Mouse (Mus musculus) CH12.LX (cell line): ENCODE data around the gene Myo10. TPM values are rescaled to one million over a fixed set of nuclear protein-coding genes. Genes with fewer than 3 reads are reported as not detected.

Experiments
- DNase-seq: peaks from one replicate; pipeline ENCODE4 v3.0.0-alpha.2; 2013; ENCODE audit errors: extremely low read depth
- H3K27ac ChIP-seq: 2 replicates; pipeline ENCODE4 v1.5.1; 2012; ENCODE audit warnings: low read depth, mild to moderate bottlenecking, control low read depth, moderate library complexity; ENCODE audit not compliant: insufficient read depth
- H3K27me3 ChIP-seq: replicated peaks from 2 replicates; pipeline ENCODE3; 2012; ENCODE audit warnings: inconsistent platforms
- H3K36me3 ChIP-seq, 2 experiments: replicated peaks in 1 of 2; 2 replicates each; pipeline versions ENCODE3 to v1.6.1; 2012; ENCODE audit warnings: inconsistent platforms in 1 of 2, low read length in 1 of 2, mild to moderate bottlenecking in 1 of 2, mixed read lengths in 1 of 2, moderate library complexity in 1 of 2; ENCODE audit not compliant: control insufficient read depth in 1 of 2, insufficient read depth in 1 of 2
- H3K4me1 ChIP-seq, 2 experiments: 2 replicates each; pipeline ENCODE4 v1.6.1; 2012; ENCODE audit warnings: inconsistent platforms in 1 of 2, moderate library complexity in 1 of 2; ENCODE audit not compliant: insufficient read depth in 2 of 2, control insufficient read depth in 1 of 2
- H3K4me2 ChIP-seq: 2 replicates; pipeline ENCODE4 v1.6.1; 2012; ENCODE audit warnings: low read depth, mild to moderate bottlenecking, control low read depth; ENCODE audit not compliant: poor library complexity, insufficient read depth, severe bottlenecking
- H3K4me3 ChIP-seq, 3 experiments: fragments of 150-350 bp in 1 of 3; sonication (generic) in 1 of 3; replicated peaks in 1 of 3; 2 replicates each; pipeline versions ENCODE3 to v1.5.1; 2011 to 2012; ENCODE audit warnings: low read depth in 2 of 3, low read length in 2 of 3, mild to moderate bottlenecking in 2 of 3, moderate library complexity in 2 of 3, control low read depth in 1 of 3, improper control_type of control experiment in 1 of 3, inconsistent platforms in 1 of 3, mixed read lengths in 1 of 3; ENCODE audit not compliant: poor library complexity in 1 of 3
- H3K79me2 ChIP-seq: replicated peaks from 2 replicates; pipeline ENCODE4 v1.6.1; 2012; ENCODE audit warnings: mild to moderate bottlenecking, moderate library complexity; ENCODE audit not compliant: control insufficient read depth, poor library complexity, insufficient read depth, severe bottlenecking; ENCODE audit errors: extremely low read depth
- H3K9ac ChIP-seq: 2 replicates; pipeline ENCODE4 v1.6.1; 2012; ENCODE audit warnings: low read depth, mild to moderate bottlenecking, control low read depth, moderate library complexity; ENCODE audit not compliant: insufficient read depth
- H3K9me3 ChIP-seq: replicated peaks from 2 replicates; pipeline ENCODE3; 2012; ENCODE audit warnings: low read length, inconsistent platforms, mixed read lengths
- CHD1 ChIP-seq: IDR thresholded peaks from 2 replicates; pipeline ENCODE4 v1.6.1; 2012; ENCODE audit warnings: low read depth, low read length, improper control_type of control experiment, inconsistent platforms
- CTCF ChIP-seq, 2 experiments: IDR thresholded peaks in 1 of 2; conservative IDR thresholded peaks in 1 of 2; 2 replicates each; pipeline ENCODE4 v1.5.1; 2011 to 2012; ENCODE audit warnings: low read depth in 2 of 2, low read length in 2 of 2, improper control_type of control experiment in 1 of 2, inconsistent platforms in 1 of 2, mild to moderate bottlenecking in 1 of 2, moderate library complexity in 1 of 2
- E2F4 ChIP-seq: IDR thresholded peaks from 2 replicates; pipeline ENCODE4 v1.6.1; 2011; ENCODE audit warnings: low read depth, low read length, improper control_type of control experiment; ENCODE audit not compliant: insufficient replicate concordance
- ETS1 ChIP-seq: conservative IDR thresholded peaks from 2 replicates; pipeline ENCODE4 v1.6.1; 2012; ENCODE audit warnings: low read depth, mild to moderate bottlenecking, inconsistent platforms, low read length, improper control_type of control experiment, moderate library complexity
- IRF4 ChIP-seq: IDR thresholded peaks from 2 replicates; pipeline ENCODE4 v1.6.1; 2014; ENCODE audit warnings: low read depth, mild to moderate bottlenecking, inconsistent platforms, low read length, improper control_type of control experiment
- MAFK ChIP-seq: IDR thresholded peaks from 2 replicates; pipeline ENCODE4 v1.6.1; 2011; ENCODE audit warnings: low read length, improper control_type of control experiment; ENCODE audit not compliant: insufficient replicate concordance
- MEF2A ChIP-seq: IDR thresholded peaks from 2 replicates; pipeline ENCODE4 v1.6.1; 2014; ENCODE audit warnings: low read depth, mild to moderate bottlenecking, inconsistent platforms, low read length, improper control_type of control experiment, borderline replicate concordance
- NRF1 ChIP-seq: IDR thresholded peaks from 2 replicates; pipeline ENCODE4 v1.6.1; 2014; ENCODE audit warnings: low read depth, mild to moderate bottlenecking, inconsistent platforms, low read length, improper control_type of control experiment, moderate library complexity
- POLR2AphosphoS2 ChIP-seq: IDR thresholded peaks from 2 replicates; pipeline ENCODE4 v1.6.1; 2011; ENCODE audit warnings: low read depth, low read length, improper control_type of control experiment
- SIN3A ChIP-seq: IDR thresholded peaks from 2 replicates; pipeline ENCODE4 v1.6.1; 2012; ENCODE audit warnings: low read length, improper control_type of control experiment, inconsistent platforms
- SMC3 ChIP-seq: IDR thresholded peaks from 2 replicates; pipeline ENCODE4 v1.6.1; 2011; ENCODE audit warnings: low read depth, low read length, improper control_type of control experiment
- TCF12 ChIP-seq: IDR thresholded peaks from 2 replicates; pipeline ENCODE4 v1.6.1; 2014; ENCODE audit warnings: low read depth, mild to moderate bottlenecking, inconsistent platforms, low read length, improper control_type of control experiment
- UBTF ChIP-seq: IDR thresholded peaks from 2 replicates; pipeline ENCODE4 v1.6.1; 2012; ENCODE audit warnings: low read depth, mild to moderate bottlenecking, inconsistent platforms, low read length, improper control_type of control experiment, moderate library complexity
- USF2 ChIP-seq: conservative IDR thresholded peaks from 2 replicates; pipeline ENCODE4 v1.6.1; 2011; ENCODE audit warnings: low read depth, low read length, improper control_type of control experiment
- ZC3H11A ChIP-seq: IDR thresholded peaks from 2 replicates; pipeline ENCODE4 v1.6.1; 2012; ENCODE audit warnings: low read depth, mild to moderate bottlenecking, inconsistent platforms, low read length, improper control_type of control experiment
- ZKSCAN1 ChIP-seq: IDR thresholded peaks from 2 replicates; pipeline ENCODE4 v1.6.1; 2012; ENCODE audit warnings: low read depth, inconsistent platforms, low read length, improper control_type of control experiment, borderline replicate concordance
- dilution Hi-C: fragments of 300-500 bp; cut with MboI; formaldehyde crosslinking; loops from 2 replicates; pipeline ENCODE4 v1.14.3; 2020; ENCODE audit warnings: low sequenced_read_pairs; ENCODE audit not compliant: extremely low pct_unique_long_range_greater_than_20kb, extremely low pct_ligation_motif_present
- in situ Hi-C: fragments of 300-500 bp; cut with MboI; formaldehyde crosslinking; loops from 3 replicates; pipeline ENCODE4 v1.14.3; 2019; ENCODE audit warnings: low sequenced_read_pairs, low pct_ligation_motif_present, low pct_unique_long_range_greater_than_20kb, mixed read lengths
- polyA plus RNA-seq: library from polyadenylated mRNA; unstranded; fragments of >175 nt; gene quantifications from 2 replicates; pipeline ENCODE4 v1.2.1, GENCODE M21; 2012; ENCODE audit warnings: low read depth; ENCODE audit not compliant: insufficient read length
- total RNA-seq, 2 experiments: library from RNA; depleted of rRNA; stranded (reverse); fragments of 300-350 nt in 1 of 2; fragments of >200 nt in 1 of 2; gene quantifications; 2 replicates each; pipeline ENCODE4 v1.2.3; 2012 to 2014

The Myo10 gene
- total and polyA plus RNA-seq, 3 experiments, result 6.4 to 13.6 (median 8.6) TPM

DNA sequence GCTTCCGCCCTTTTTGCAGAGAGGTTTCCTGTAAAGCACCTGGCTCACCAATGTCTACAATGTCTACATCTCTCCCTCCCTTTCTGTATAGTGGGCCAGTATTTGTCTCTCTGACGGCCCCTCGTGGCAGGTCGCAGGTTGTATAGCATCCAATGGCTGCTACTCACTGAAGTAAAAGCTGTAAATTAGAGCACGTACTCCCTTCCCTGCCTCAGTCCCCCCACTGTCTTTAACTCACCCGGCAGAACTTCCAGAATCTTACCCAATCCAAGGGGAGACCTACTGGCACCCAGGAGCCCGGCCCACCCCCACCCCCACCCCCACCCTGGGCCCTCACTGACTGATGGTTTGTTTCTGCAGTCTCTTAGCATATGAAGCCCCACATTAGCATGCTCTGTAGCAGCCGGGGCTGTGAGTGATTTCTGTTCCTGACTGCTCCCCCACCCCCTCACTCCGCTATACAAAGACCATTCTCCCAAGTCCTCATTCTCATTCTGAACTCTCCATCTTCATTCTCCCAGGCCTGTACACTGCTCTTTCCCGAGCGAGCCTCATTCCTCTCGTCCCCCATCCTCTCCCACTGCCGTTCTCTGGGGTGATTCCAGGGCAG lies 132.1 kb downstream of the Myo10 start:
- H3K36me3 ChIP-seq, result peaks cover 0 to 18% of the 10 kb centered on the region in 2 experiments
- H3K9ac ChIP-seq, result no peak overlapping the region
- DNase-seq, result no peak
- no peaks in the 10 kb centered on the region for H3K79me2 ChIP-seq
- dilution Hi-C loops, result no loop called here
- peaks cover 0 to 22% of the 10 kb centered on the region in 2 experiments; a peak in 2 of 4 replicates for H3K4me1 ChIP-seq
- TF ChIP-seq CTCF (conservative IDR thresholded peaks at IDR 0.05 in 1 of 2, IDR thresholded peaks at IDR 0.05 in 1 of 2; ENCODE audit: low read depth in 2 of 2, low read length in 2 of 2) (0 out of 4 replicates have a peak, but pooled peaks of 1 of the 2 experiments have one; percentile 9), SMC3 (peak; percentile 5; the same call in 1 of the 2 replicates), IRF4 (no peak)
- no peak overlapping the region for H3K4me3 ChIP-seq
- no peak overlapping the region for H3K27ac ChIP-seq
- H3K27me3 ChIP-seq, result no peaks in the 10 kb centered on the region
- no peaks in the 10 kb centered on the region for H3K9me3 ChIP-seq
- H3K4me2 ChIP-seq, result no peak overlapping the region
- in situ Hi-C loops, result no loop called here

GRCm38 (mm10) chr15:25755536-25755935 lies 133.2 kb downstream of the Myo10 start:
- Histone ChIP-seq H3K9ac (no peak overlapping the region), H3K27me3 (no peaks in the 10 kb centered on the region), H3K79me2 (no peaks in the 10 kb centered on the region), H3K4me1 (peaks cover 0 to 22% of the 10 kb centered on the region in 2 experiments; a peak in 2 of 4 replicates), H3K36me3 (peaks cover 0 to 20% of the 10 kb centered on the region in 2 experiments), H3K9me3 (no peaks in the 10 kb centered on the region), H3K4me2 (no peak overlapping the region), H3K4me3 (no peak overlapping the region), H3K27ac (no peak overlapping the region)
- TF ChIP-seq SMC3 (no peak), ZC3H11A (no peak), MAFK (no peak)
- in situ Hi-C loops, result no loop called here
- DNase-seq, result no peak
- dilution Hi-C loops, result no loop called here

- Histone ChIP-seq H3K9me3 (no peaks in the 10 kb centered on the region), H3K27ac (no peak overlapping the region), H3K4me2 (no peak overlapping the region), H3K4me1 (peaks cover 0 to 22% of the 10 kb centered on the region in 2 experiments; a peak in 2 of 4 replicates), H3K9ac (no peak overlapping the region), H3K79me2 (no peaks in the 10 kb centered on the region), H3K27me3 (no peaks in the 10 kb centered on the region), H3K4me3 (no peak overlapping the region), H3K36me3 (peaks cover 0 to 14% of the 10 kb centered on the region in 2 experiments)
- dilution Hi-C loops, result no loop called here
- in situ Hi-C loops, result no loop called here
- no peak for DNase-seq
- TF ChIP-seq NRF1, result no peak
- no peak for TF ChIP-seq ZKSCAN1
- TF ChIP-seq POLR2AphosphoS2, result no peak
- no peak for TF ChIP-seq TCF12
- no peak for TF ChIP-seq E2F4
- TF ChIP-seq MAFK, result no peak
- TF ChIP-seq MEF2A, result no peak
- TF ChIP-seq ETS1, result no peak
- no peak for TF ChIP-seq UBTF
- TF ChIP-seq SIN3A, result no peak
- TF ChIP-seq CHD1, result no peak
- no peak for TF ChIP-seq USF2
These were observed 133.7 kb downstream of the Myo10 start for GRCm38 (mm10) chr15:25756072-25756471.
